Mouse (Mus musculus) ES-Bruce4 (cell line): ENCODE results near the gene Fbrs. TPM values are rescaled to one million over a fixed set of nuclear protein-coding genes. Genes with fewer than 3 reads are reported as not detected.
"Not testable (repeated sequence)": the region's sequence is repeated elsewhere in the genome, so short reads cannot be mapped to it uniquely, and the experiment has no call there.

Source experiments
- H3K27ac ChIP-seq: 2 replicates; pipeline ENCODE4 v1.5.1; 2012; ENCODE audit warnings: low read length, inconsistent platforms; ENCODE audit not compliant: insufficient read depth
- H3K27me3 ChIP-seq: 2 replicates; pipeline ENCODE4 v1.6.1; 2012; ENCODE audit warnings: mild to moderate bottlenecking, low read length, inconsistent platforms; ENCODE audit not compliant: control insufficient read depth, poor library complexity, insufficient read depth, severe bottlenecking
- H3K36me3 ChIP-seq: 2 replicates; pipeline ENCODE4 v1.6.1; 2012; ENCODE audit warnings: inconsistent platforms, mild to moderate bottlenecking, low read length, moderate library complexity; ENCODE audit not compliant: control insufficient read depth, poor library complexity, insufficient read depth, severe bottlenecking
- H3K4me1 ChIP-seq: one replicate; pipeline ENCODE4 v1.8.1; 2011; ENCODE audit warnings: low read length; ENCODE audit not compliant: control insufficient read depth, insufficient read depth
- H3K4me3 ChIP-seq: 2 replicates; pipeline ENCODE4 v1.5.1; 2011; ENCODE audit warnings: low read depth, mild to moderate bottlenecking, low read length
- H3K9ac ChIP-seq: 2 replicates; pipeline ENCODE4 v1.6.1; 2012; ENCODE audit warnings: low read depth, mild to moderate bottlenecking, inconsistent platforms; ENCODE audit not compliant: poor library complexity, severe bottlenecking
- H3K9me3 ChIP-seq: replicated peaks from 2 replicates; pipeline ENCODE4 v1.6.1; 2012; ENCODE audit warnings: mild to moderate bottlenecking, low read length, inconsistent platforms; ENCODE audit not compliant: control insufficient read depth, poor library complexity, insufficient read depth, severe bottlenecking
- CTCF ChIP-seq: IDR thresholded peaks from one replicate; pipeline ENCODE4 v1.8.1; 2011; ENCODE audit warnings: low read depth, low read length
- EP300 ChIP-seq: IDR thresholded peaks from 2 replicates; pipeline ENCODE4 v1.6.1; 2011; ENCODE audit warnings: low read depth, low read length; ENCODE audit not compliant: insufficient read depth
- POLR2A ChIP-seq: IDR thresholded peaks from one replicate; pipeline ENCODE4 v1.8.1; 2011; ENCODE audit warnings: low read length; ENCODE audit not compliant: insufficient read depth
- polyA plus RNA-seq: library from polyadenylated mRNA; stranded (reverse); fragments of >200 nt; gene quantifications from 2 replicates; pipeline ENCODE4 v1.2.4, GENCODE M21; 2011; ENCODE audit warnings: low read depth; ENCODE audit not compliant: missing spikeins, insufficient read depth, insufficient read length

The Fbrs gene
- polyA plus RNA-seq, 1 experiment: 21.8 TPM

DNA sequence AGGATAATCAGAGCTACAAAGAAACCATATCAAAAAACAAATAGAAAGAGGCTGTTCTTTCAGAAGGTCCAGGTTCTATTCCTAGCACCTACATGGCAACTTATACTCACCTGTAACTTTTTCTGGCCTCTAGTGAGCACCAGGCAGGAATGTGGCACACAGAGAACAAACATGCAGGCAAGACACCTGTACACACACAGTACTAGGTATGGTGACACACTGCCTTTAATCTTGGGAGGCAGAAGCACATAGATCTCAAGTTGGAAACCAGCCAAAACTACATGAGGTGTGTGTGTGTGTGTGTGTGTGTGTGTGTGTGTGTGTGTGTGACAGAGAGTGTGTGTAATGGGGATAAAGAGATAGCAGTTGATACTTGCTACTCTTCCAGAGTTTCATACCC, 15.6 kb downstream of the Fbrs start:
- H3K9ac ChIP-seq: no peak overlapping the region
- peaks cover 13% of the 10 kb centered on the region for H3K36me3 ChIP-seq
- H3K4me1 ChIP-seq: no peaks in the 10 kb centered on the region
- H3K4me3 ChIP-seq: no peak overlapping the region
- TF ChIP-seq CTCF (no peak), POLR2A (no peak), EP300 (no peak)
- no peaks in the 10 kb centered on the region for H3K27me3 ChIP-seq
- H3K27ac ChIP-seq: no peak overlapping the region
- no peaks in the 10 kb centered on the region for H3K9me3 ChIP-seq

DNA sequence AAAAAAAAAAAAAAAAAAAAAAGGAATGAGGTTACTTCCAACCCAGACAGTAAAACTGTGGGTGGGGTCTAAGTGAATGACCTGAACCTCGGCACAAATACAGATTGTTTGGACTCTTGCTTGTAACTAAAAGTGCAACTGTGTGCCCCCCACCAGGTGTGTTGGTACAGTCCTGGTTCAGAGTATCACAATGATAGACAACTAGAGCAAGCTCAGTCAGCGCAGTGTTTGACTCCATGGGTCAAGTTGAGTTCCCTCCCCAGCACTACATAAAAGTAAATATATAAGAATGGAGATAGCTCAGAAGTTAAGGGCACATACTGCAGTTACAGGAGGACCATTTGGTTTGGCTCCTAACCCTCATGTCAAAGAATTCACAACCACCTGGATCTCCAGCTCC, 18.4 kb downstream of the Fbrs start:
- H3K36me3 ChIP-seq: no peaks in the 10 kb centered on the region
- no peak overlapping the region for H3K4me3 ChIP-seq
- no peaks in the 10 kb centered on the region for H3K27me3 ChIP-seq
- H3K9me3 ChIP-seq: no peaks in the 10 kb centered on the region
- TF ChIP-seq POLR2A: no peak
- no peak for TF ChIP-seq CTCF
- TF ChIP-seq EP300: no peak
- no peak overlapping the region for H3K9ac ChIP-seq
- no peaks in the 10 kb centered on the region for H3K4me1 ChIP-seq
- H3K27ac ChIP-seq: no peak overlapping the region

DNA sequence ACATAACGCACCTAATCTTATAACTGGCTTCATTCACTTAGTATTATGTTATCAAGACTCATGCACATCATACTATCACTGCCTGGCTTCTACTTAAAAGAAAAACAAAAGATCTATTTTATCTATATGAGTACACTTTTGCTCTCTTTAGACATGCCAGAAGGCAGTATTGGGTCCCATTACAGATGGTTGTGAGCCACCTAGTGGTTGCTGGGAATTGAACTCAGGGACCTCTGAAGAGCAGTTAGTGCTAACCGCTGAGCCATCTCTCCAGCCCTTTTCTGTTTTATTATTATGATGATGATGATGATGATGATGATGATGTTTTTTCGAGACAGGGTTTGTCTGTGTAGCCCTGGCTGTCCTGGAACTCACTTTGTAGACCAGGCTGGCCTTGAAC, 19.4 kb downstream of the Fbrs start:
- Histone ChIP-seq H3K27ac (no peak overlapping the region), H3K4me3 (no peak overlapping the region), H3K9me3 (no peaks in the 10 kb centered on the region), H3K9ac (no peak overlapping the region), H3K4me1 (no peaks in the 10 kb centered on the region), H3K36me3 (no peaks in the 10 kb centered on the region), H3K27me3 (no peaks in the 10 kb centered on the region)
- TF ChIP-seq EP300: no peak
- peak; percentile 34 for TF ChIP-seq CTCF

DNA sequence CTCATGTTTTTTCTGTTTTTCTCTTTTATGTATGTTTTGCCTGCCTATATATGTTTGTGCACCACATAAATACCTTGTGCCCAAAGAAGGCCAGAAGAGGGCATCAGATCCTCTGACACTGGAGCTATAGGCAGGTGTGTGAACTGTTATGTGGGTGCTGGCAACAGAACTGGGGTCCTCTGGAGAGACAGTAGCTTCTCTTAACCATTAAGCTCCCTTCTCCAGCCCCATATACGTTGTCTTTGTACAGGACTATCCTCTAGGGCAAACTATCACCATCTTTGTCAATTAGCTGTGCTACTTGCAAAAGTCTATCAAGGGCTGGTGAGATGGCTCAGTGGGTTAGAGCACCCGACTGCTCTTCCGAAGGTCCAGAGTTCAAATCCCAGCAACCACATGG, 29.3 kb downstream of the Fbrs start:
- Histone ChIP-seq H3K4me3 (no peak overlapping the region), H3K9me3 (no peaks in the 10 kb centered on the region), H3K36me3 (no peaks in the 10 kb centered on the region), H3K27ac (no peak overlapping the region), H3K4me1 (no peaks in the 10 kb centered on the region), H3K27me3 (no peaks in the 10 kb centered on the region), H3K9ac (no peak overlapping the region)
- TF ChIP-seq CTCF: no peak
- TF ChIP-seq EP300: no peak
- TF ChIP-seq POLR2A: no peak

DNA sequence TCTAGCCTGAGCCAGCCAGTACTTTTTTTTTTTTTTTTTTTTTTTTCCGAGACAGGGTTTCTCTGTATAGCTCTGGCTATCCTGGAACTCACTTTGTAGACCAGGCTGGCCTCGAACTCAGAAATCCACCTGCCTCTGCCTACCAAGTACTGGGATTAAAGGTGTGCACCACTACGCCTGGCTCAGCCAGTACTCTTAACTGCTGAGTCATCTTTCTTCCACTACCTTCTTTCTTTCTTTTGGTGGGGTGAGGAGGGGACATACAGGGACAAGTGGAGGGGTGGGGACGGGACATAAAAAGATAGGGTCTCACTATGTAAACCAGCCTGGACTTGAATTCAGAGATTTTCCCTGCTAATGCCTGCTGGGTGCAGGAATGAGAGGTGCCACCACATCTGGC, 30.8 kb downstream of the Fbrs start:
- H3K27ac ChIP-seq, H3K4me3 ChIP-seq, H3K4me1 ChIP-seq, H3K27me3 ChIP-seq, H3K9me3 ChIP-seq, H3K36me3 ChIP-seq, H3K9ac ChIP-seq: not testable (repeated sequence)

DNA sequence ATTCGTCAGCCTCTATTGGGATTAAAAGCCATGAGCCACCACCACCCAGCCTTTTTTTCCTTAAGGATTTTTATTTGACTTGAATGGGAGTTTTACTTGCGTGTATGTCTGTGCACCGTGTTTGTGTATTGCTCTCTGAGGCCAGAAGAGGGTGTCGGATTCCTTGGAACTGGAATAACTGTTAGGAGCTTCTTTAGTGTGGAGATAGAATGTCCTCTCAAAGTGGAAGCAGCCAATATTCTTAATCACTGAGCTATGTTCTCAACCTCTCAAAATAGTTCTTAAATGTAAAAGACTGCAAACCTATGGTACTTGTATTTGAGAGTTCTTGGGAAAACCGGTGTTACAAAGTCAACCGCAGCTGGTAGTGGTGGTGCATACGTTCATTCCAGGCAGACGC, 32.2 kb downstream of the Fbrs start:
- Histone ChIP-seq H3K27ac (peak overlapping the region; percentile 73), H3K27me3 (no peaks in the 10 kb centered on the region), H3K4me1 (peaks cover 2% of the 10 kb centered on the region), H3K4me3 (peak overlapping the region; percentile 65), H3K9me3 (no peaks in the 10 kb centered on the region), H3K36me3 (peaks cover 6% of the 10 kb centered on the region), H3K9ac (peak overlapping the region; percentile 41)
- no peak for TF ChIP-seq POLR2A
- no peak for TF ChIP-seq EP300
- TF ChIP-seq CTCF: no peak
